Mouse (Mus musculus): ENCODE results near the gene Fads2.

- TF ChIP-seq CTCF (IDR thresholded peaks at IDR 0.05; ENCODE audit: low read depth, low read length) (no peak), POLR2A (IDR thresholded peaks at IDR 0.05; ENCODE audit: extremely low read depth, insufficient read depth, low read length) (no peak)
Measured at GRCm38 (mm10) chr19:10038364-10038763, 63.2 kb downstream of the Fads2 start.
